Mouse (Mus musculus): ENCODE measurements around the gene Thap7. TPM values are rescaled to one million over a fixed set of nuclear protein-coding genes. Genes with fewer than 3 reads are reported as not detected.
"Not testable (repeated sequence)": the region's sequence is repeated elsewhere in the genome, so short reads cannot be mapped to it uniquely, and the experiment has no call there.

Gene Thap7
- polyA plus RNA-seq, 1 experiment from 2014 or later, result 23.9 TPM

GRCm38 (mm10) chr16:17511431-17511830 is 19.5 kb downstream of the Thap7 start:
- no peaks in the 10 kb centered on the region; the same call in 1 of the 2 replicates for H3K79me2 ChIP-seq (ENCODE audit: inconsistent target)
- H3K36me3 ChIP-seq (ENCODE audit: inconsistent target), result peaks cover 31% of the 10 kb centered on the region
- 92% methylated on average over 4 of the region's 4 CpGs for WGBS (ENCODE audit: missing documents)
- no peak overlapping the region for H3K27ac ChIP-seq
- H3K4me3 ChIP-seq (ENCODE audit: inconsistent target), result no peak overlapping the region

GRCm38 (mm10) chr16:17510686-17511085 is 20.2 kb downstream of the Thap7 start:
- WGBS (ENCODE audit: missing documents), result 100% methylated on average over 2 of the region's 2 CpGs
- peaks cover 24% of the 10 kb centered on the region for H3K36me3 ChIP-seq (ENCODE audit: inconsistent target)
- no peaks in the 10 kb centered on the region; the same call in 1 of the 2 replicates for H3K79me2 ChIP-seq (ENCODE audit: inconsistent target)
- H3K27ac ChIP-seq, result no peak overlapping the region
- H3K4me3 ChIP-seq (ENCODE audit: inconsistent target), result no peak overlapping the region

DNA sequence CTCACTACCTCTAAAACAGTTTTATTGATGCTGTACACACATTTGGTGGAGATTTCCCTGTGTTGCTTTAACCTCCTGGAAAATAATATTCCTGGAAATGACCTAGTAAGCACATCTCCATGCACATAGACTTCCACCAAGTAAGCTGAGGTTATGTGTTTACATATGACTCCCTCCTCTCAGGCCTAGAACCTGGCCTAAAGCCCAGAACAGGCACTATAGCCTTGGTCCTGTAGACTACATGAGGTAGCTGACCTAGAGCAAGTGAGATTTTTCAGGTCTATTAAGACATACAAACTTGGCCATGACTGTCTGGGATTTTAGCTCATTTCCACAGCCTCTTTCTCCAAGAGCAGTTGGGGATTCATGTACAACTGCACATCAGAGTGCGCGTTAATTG is 20.8 kb downstream of the Thap7 start:
- 96% methylated on average over 2 of the region's 2 CpGs for WGBS (ENCODE audit: missing documents)
- no peak overlapping the region for H3K27ac ChIP-seq
- H3K36me3 ChIP-seq (ENCODE audit: inconsistent target), result peaks cover 21% of the 10 kb centered on the region
- no peak overlapping the region for H3K4me3 ChIP-seq (ENCODE audit: inconsistent target)
- H3K79me2 ChIP-seq (ENCODE audit: inconsistent target), result no peaks in the 10 kb centered on the region; the same call in 1 of the 2 replicates

DNA sequence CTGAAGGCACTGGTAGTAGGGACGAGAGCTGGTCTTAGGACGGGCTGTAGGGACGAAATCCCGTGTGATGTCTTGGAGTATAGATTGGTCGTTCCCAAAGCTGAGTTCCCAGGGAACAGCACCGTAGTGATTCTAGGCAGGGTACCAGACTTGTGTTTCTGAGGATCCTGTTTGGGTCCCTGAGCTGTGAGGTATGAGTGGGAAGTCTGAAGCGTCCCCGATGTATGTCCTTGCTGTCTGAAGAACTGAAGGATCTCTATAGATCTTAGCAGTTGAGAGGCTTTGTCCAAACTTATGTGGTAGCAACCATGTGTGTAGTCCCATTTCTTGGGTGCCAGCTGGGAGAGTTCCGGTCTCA is 21.7 kb downstream of the Thap7 start:
- WGBS (ENCODE audit: missing documents), result 4% methylated on average over 9 of the region's 9 CpGs
- peaks cover 21% of the 10 kb centered on the region for H3K36me3 ChIP-seq (ENCODE audit: inconsistent target)
- H3K4me3 ChIP-seq (ENCODE audit: inconsistent target), result peak overlapping the region; percentile 81
- peak overlapping the region; percentile 75; the same call in 1 of the 2 replicates for H3K27ac ChIP-seq
- H3K79me2 ChIP-seq (ENCODE audit: inconsistent target), result no peaks in the 10 kb centered on the region; the same call in 1 of the 2 replicates

DNA sequence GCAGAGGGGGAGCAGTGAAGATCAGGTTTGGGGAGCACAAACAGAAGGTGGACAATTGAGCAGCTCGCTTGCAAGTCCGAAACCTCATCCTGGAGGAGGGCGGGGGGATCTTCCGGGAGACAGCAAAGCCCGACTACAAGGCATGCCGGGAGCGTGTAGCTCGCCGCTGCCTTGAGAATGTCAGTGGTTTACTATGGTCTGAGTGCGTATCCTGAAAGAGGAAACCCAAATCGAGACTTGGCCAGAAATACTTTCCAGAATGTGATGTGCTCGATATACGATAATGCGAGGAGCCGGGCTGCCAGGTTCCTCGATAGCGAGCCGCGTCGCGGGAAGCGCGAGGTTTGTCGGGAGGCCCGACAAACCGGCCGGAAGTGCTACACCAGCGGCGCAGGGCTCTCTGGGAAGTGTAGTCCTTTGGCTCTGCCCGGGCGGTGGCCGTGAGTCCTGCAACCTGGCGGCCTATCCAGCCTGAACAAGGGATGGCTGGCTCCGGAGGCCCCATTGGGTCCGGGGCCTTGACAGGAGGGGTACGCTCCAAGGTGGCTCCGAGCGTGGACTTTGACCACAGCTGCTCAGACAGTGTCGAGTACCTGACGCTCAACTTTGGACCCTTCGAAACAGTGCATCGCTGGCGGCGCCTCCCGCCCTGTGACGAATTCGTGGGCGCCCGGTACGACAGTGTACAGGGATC is 22.2 kb downstream of the Thap7 start, which contains the start of gene Lztr1:
Gene Lztr1 (plus strand): TSS at position 143 of the 694 bp plus-strand sequence.
- no peaks in the 10 kb centered on the region; the same call in 1 of the 2 replicates for H3K79me2 ChIP-seq (ENCODE audit: inconsistent target)
- WGBS (ENCODE audit: missing documents), result 2% methylated on average over 50 of the region's 50 CpGs
- peak within 1 kb of the TSS; percentile 81 for H3K4me3 ChIP-seq (ENCODE audit: inconsistent target)
- H3K36me3 ChIP-seq (ENCODE audit: inconsistent target), result peaks cover 19% of the 10 kb centered on the region
- H3K27ac ChIP-seq, result peak within 1 kb of the TSS; percentile 75

DNA sequence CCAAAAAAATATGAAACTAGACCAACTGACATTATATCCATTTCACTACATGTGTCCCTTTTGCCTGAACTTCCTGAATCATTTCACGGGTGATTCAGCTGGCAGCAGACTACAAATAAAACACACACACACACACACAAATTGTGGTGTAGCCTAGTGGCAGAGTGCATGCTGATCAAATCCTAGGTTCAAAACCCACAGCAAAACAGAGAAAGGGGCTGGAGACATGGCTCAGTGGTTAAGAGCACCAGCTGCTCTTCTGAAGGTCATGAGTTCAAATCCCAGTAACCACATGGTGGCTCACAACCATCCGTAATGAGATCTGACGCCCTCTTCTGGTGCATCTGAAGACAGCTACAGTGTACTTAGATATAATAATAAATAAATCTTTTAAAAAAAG is 22.9 kb downstream of the Thap7 start:
- Histone ChIP-seq H3K27ac (peak overlapping the region; percentile 75), H3K4me3 (ENCODE audit: inconsistent target) (peak overlapping the region; percentile 81), H3K36me3 (ENCODE audit: inconsistent target) (peaks cover 13% of the 10 kb centered on the region; the same call in 1 of the 2 replicates)
- WGBS (ENCODE audit: missing documents), result 18% methylated on average over 1 of the region's 3 CpGs
- H3K79me2 ChIP-seq (ENCODE audit: inconsistent target), result not testable (repeated sequence)

DNA sequence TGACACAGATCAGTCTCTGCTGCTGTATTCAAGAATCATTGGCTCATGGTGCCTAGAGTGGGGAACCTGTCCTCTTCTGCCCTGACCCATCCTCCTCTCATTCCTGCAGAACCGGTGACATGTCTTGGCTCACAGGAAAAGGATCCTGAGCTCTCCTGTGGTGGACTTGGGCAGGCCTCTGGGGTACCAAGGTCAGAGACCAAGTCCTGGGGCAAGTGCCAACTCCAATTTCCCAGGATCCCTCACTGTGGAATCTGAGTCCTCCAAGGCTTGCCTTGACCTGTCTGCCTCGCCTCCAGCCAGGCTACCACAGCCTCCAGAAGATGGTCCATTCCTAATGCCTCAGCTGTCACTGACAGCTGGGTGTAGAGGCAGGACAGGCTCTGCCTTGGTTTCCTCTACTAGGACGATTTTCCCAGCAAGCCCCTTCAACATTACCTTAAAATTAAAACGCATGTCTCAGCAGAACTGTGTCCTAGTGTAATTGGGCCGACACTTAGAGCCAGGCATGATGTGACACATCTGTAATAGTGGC is 23.9 kb downstream of the Thap7 start:
- 83% methylated on average over 5 of the region's 5 CpGs for WGBS (ENCODE audit: missing documents)
- H3K79me2 ChIP-seq (ENCODE audit: inconsistent target), result no peaks in the 10 kb centered on the region; the same call in 1 of the 2 replicates
- H3K27ac ChIP-seq, result no peak overlapping the region
- peaks cover 3% of the 10 kb centered on the region; the same call in 1 of the 2 replicates for H3K36me3 ChIP-seq (ENCODE audit: inconsistent target)
- no peak overlapping the region for H3K4me3 ChIP-seq (ENCODE audit: inconsistent target)

DNA sequence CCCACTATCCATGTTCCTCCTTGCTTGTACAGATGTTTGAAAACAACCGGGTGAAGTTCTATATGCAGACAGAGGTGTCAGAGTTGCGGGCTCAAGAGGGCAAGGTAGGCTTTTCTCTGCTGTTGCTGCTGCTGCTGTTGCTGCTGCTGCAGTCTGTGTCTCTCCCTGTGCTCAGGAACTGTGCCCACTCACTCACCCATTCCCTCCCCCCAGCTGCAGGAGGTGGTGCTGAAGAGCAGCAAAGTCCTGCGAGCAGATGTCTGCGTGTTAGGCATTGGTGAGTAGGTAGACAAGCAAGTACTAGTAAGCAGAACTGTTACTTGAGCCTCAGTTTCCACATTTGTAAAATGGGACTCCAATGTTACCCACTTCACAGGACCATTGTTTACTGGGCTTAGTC is 28.3 kb downstream of the Thap7 start:
- H3K4me3 ChIP-seq (ENCODE audit: inconsistent target), result no peak overlapping the region
- 82% methylated on average over 4 of the region's 4 CpGs for WGBS (ENCODE audit: missing documents)
- no peaks in the 10 kb centered on the region for H3K79me2 ChIP-seq (ENCODE audit: inconsistent target)
- no peak overlapping the region for H3K27ac ChIP-seq
- H3K36me3 ChIP-seq (ENCODE audit: inconsistent target), result no peaks in the 10 kb centered on the region

- Histone ChIP-seq H3K27ac (no peak overlapping the region), H3K36me3 (ENCODE audit: inconsistent target) (no peaks in the 10 kb centered on the region), H3K4me3 (ENCODE audit: inconsistent target) (no peak overlapping the region), H3K79me2 (ENCODE audit: inconsistent target) (no peaks in the 10 kb centered on the region)
- WGBS (ENCODE audit: missing documents), result 78% methylated on average over 10 of the region's 10 CpGs
Observed at GRCm38 (mm10) chr16:17499249-17499883, 31.6 kb downstream of the Thap7 start.

- Histone ChIP-seq H3K27ac (no peak overlapping the region), H3K4me3 (ENCODE audit: inconsistent target) (no peak overlapping the region), H3K79me2 (ENCODE audit: inconsistent target) (no peaks in the 10 kb centered on the region), H3K36me3 (ENCODE audit: inconsistent target) (no peaks in the 10 kb centered on the region)
- WGBS (ENCODE audit: missing documents), result 100% methylated on average over 2 of the region's 2 CpGs
Observed at GRCm38 (mm10) chr16:17496499-17497305, 34.2 kb downstream of the Thap7 start.

DNA sequence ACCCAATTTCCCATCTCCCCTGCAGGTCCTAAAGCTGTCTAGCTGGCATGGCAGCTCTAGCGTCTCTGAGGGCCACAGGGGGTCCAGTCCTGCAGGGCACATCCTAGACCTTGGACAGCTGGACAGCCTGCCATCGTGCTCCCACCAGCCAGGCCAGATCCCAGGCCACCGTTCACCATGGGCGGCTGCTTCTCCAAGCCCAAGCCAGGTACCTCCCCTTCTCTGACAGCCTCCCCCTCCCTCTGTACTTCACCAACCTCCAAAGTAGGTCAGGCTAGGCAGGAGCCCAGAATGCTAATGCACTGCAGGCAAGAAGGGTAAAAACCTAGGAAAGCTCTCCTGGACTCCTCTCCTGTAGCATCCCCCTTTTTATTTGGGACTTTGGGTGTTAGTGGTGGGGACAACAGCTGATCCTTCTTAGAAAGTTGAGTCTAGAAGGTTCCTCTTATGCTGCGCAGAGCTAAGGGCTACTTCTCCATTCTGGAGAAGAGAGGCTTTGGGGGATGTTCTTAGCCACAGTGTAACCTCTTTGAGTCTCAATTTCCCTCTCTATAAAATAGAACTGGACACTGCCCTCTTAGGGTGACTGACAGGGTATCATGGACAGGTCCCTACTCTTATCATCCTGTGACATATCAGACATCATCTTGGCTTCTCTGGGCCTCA is 38.9 kb downstream of the Thap7 start:
- H3K27ac ChIP-seq, result no peak overlapping the region
- 36% methylated on average over 5 of the region's 5 CpGs for WGBS (ENCODE audit: missing documents)
- H3K79me2 ChIP-seq (ENCODE audit: inconsistent target), result no peaks in the 10 kb centered on the region
- peaks cover 6% of the 10 kb centered on the region; the same call in 1 of the 2 replicates for H3K36me3 ChIP-seq (ENCODE audit: inconsistent target)
- no peak overlapping the region for H3K4me3 ChIP-seq (ENCODE audit: inconsistent target)

- no peak overlapping the region for H3K4me3 ChIP-seq (ENCODE audit: inconsistent target)
- 97% methylated on average over 5 of the region's 5 CpGs for WGBS (ENCODE audit: missing documents)
- peaks cover 15% of the 10 kb centered on the region; the same call in 1 of the 2 replicates for H3K36me3 ChIP-seq (ENCODE audit: inconsistent target)
- no peaks in the 10 kb centered on the region for H3K79me2 ChIP-seq (ENCODE audit: inconsistent target)
- no peak overlapping the region for H3K27ac ChIP-seq
Observed at GRCm38 (mm10) chr16:17491154-17491553, 39.8 kb downstream of the Thap7 start.

GRCm38 (mm10) chr16:17489469-17490111 is 41.3 kb downstream of the Thap7 start, which contains the start of gene Aifm3:
Gene Aifm3, plus strand, starts transcription at chr16:17489611.
- no peaks in the 10 kb centered on the region; the same call in 1 of the 2 replicates for H3K79me2 ChIP-seq (ENCODE audit: inconsistent target)
- no peak within 1 kb of the TSS for H3K4me3 ChIP-seq (ENCODE audit: inconsistent target)
- H3K36me3 ChIP-seq (ENCODE audit: inconsistent target), result peaks cover 30% of the 10 kb centered on the region
- H3K27ac ChIP-seq, result no peak within 1 kb of the TSS
- 15% methylated on average over 34 of the region's 47 CpGs for WGBS (ENCODE audit: missing documents)

Data from macrophage (primary cell).